ENCODE assay signal across 11 mouse cellular contexts in the genomic region with DNA sequence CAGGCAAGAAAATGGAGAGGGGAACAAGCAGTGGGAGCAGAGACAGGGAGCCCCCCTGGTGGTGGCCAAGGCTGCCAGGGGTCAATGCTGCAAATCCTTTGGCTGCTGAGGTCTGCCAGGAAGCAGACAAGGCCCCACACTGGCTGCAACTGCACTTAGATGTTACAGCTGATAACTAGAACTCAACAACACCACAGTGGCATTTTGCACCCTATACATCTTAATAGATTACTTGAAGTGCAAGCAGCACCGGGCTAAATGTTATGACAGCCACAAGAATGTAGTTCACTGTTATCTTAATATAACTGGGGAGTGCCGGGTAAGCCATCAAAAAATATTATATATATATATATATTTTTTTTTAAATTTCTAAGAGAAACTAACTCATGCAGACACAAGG.
"Had no signal": no experiment of that assay in that cellular context is flagged by ENCODE, and none has a peak within 500 bp of the region (broad histone marks: within the 10 kb centered on the region; RNA-seq: fewer than 3 reads in every experiment).

No protein-coding gene starts in this region.

- DNase-seq: kidney, adult 8-10 months; layer of hippocampus, adult 9-11 months; layer of hippocampus, postnatal 36 days; right cerebral cortex, adult 18-20 months; right cerebral cortex, postnatal 25 days; thymus, postnatal 36 days had no signal

- ATAC-seq: intestine, postnatal 0 days; liver, embryonic 12.5 days; midbrain, embryonic 15.5 days had no signal

- H3K27ac ChIP-seq: liver, embryonic 12.5 days; lung, embryonic 15.5 days; midbrain, embryonic 15.5 days had no signal

- H3K9ac ChIP-seq: liver, embryonic 12.5 days; lung, embryonic 15.5 days; midbrain, embryonic 15.5 days had no signal

- H3K9me3 ChIP-seq: liver, embryonic 12.5 days; lung, embryonic 15.5 days; midbrain, embryonic 15.5 days had no signal

- H3K4me2 ChIP-seq: liver, embryonic 12.5 days; lung, embryonic 15.5 days; midbrain, embryonic 11.5 days; midbrain, embryonic 15.5 days had no signal

- H3K36me3 ChIP-seq: liver, embryonic 12.5 days; lung, embryonic 15.5 days; midbrain, embryonic 15.5 days had no signal

- H3K4me3 ChIP-seq: liver, embryonic 12.5 days; lung, embryonic 15.5 days; midbrain, embryonic 15.5 days had no signal

- H3K4me1 ChIP-seq: liver, embryonic 12.5 days; midbrain, embryonic 15.5 days had no signal

- H3K27me3 ChIP-seq: liver, embryonic 12.5 days; lung, embryonic 15.5 days; midbrain, embryonic 15.5 days had no signal
